Comparison of ENCODE assay signal across 16 mouse cellular contexts in genomic region chr6:32696037-32696436, GRCm38 (mm10).
"Had no signal": no experiment of that assay in that cellular context is flagged by ENCODE, and none has a peak within 500 bp of the region (broad histone marks: within the 10 kb centered on the region; RNA-seq: fewer than 3 reads in every experiment).

No protein-coding gene starts in this region.

- ATAC-seq: liver, embryonic 12.5 days; liver, postnatal 0 days; lung, postnatal 0 days; midbrain, embryonic 13.5 days; midbrain, embryonic 15.5 days; midbrain, embryonic 16.5 days had no signal

- DNase-seq: left cerebral cortex, postnatal 4 days; liver; liver, embryonic 13.5 days; liver, postnatal 0 days; lung, adult 18-20 months; lung, adult 2 months; lung, embryonic 14.5 days; lung, postnatal 14 days; lung, postnatal 36 days; lung, postnatal 4 days; midbrain, embryonic 14.5 days had no signal
